Mouse (Mus musculus) gonadal fat pad, adult 2 months (tissue): ENCODE results near the gene Cdkal1. TPM values are rescaled to one million over a fixed set of nuclear protein-coding genes. Genes with fewer than 3 reads are reported as not detected.

Experiments used
- DNase-seq: peaks from one replicate; pipeline ENCODE4 v3.0.0-alpha.2; 2012; ENCODE audit warnings: low read depth
- polyA plus RNA-seq: library from polyadenylated mRNA; depleted of rRNA; stranded (reverse); fragments of >200 nt; gene quantifications from 2 replicates; pipeline ENCODE4 v1.2.3, GENCODE M21; 2012

Gene Cdkal1
- polyA plus RNA-seq, 1 experiment, result 2.8 TPM

GRCm38 (mm10) chr13:29628607-29629006 lies 226.9 kb downstream of the Cdkal1 start:
- DNase-seq, result no peak

DNA sequence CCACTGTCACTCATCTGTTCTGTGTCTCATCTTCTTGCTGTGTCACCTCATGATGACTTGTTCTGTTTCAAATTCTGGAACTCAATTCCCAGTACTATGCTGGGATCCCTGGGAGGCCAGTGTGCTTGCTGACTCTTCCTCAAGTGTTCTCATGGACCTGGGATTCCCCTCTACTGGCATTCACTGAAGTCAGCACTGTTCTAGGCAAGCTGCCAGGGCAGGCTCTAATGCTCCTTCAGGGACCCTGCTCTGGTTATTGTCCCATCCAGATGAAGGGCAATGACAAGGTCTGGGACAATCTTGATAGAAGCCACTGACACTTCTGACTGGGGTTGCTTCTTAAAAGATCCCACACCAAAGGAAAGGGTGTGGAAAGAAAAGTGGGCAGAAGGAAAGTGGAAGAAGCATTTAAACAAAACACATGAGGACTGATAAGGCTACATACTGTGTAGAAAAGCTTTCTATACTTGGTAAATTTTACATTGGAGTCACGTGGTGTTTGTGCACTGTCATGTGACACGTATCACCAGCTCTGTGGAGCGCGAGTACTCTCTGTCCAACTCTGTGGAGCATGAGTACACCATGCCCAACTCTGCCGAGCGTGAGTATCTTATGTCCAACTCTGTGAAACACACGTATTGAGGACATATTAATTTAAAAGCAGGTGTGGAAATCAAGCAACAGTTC lies 227.9 kb downstream of the Cdkal1 start:
- no peak for DNase-seq

DNA sequence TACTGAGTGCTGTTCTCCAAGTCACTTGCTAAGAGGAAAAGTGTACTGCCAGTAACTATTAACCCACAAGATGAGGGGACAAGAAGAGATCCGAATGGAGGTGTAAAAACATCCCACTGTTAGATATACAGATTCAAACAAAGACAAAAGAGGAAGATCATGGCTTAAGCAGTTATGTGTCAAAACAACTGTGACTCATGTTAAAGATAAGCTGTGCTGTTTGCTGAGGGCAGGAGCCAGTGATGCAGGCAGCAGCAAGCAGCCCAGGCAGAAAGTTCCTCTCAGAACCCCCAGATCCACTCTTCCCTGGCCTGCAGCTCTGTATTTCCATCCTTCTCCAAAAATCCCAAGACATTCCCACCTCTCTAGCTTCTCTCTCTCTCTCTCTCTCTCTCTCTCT lies 230.5 kb downstream of the Cdkal1 start:
- DNase-seq, result no peak

GRCm38 (mm10) chr13:29623636-29624239 lies 231.7 kb downstream of the Cdkal1 start:
- no peak for DNase-seq

GRCm38 (mm10) chr13:29621881-29622280 lies 233.6 kb downstream of the Cdkal1 start:
- DNase-seq, result no peak

DNA sequence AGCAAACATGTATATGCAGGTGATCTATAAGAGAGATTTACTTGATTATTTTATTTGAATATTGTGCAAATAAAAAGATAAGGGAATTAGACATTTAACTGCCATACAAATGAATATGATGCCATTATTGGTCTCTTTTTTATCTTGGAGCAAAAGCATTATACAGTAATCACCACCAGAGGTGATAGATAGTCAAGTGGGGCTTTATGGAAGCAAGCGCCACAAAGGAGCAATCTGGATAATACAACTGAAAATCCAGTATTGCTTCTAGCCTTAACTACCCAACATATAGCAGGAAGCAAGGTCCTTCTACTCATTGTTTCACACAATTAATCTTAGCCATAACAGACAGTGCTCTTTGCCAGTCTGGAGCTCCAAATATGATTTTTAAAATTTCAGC lies 234.1 kb downstream of the Cdkal1 start:
- DNase-seq, result no peak

GRCm38 (mm10) chr13:29620826-29621225 lies 234.6 kb downstream of the Cdkal1 start:
- DNase-seq, result peak; percentile 90

DNA sequence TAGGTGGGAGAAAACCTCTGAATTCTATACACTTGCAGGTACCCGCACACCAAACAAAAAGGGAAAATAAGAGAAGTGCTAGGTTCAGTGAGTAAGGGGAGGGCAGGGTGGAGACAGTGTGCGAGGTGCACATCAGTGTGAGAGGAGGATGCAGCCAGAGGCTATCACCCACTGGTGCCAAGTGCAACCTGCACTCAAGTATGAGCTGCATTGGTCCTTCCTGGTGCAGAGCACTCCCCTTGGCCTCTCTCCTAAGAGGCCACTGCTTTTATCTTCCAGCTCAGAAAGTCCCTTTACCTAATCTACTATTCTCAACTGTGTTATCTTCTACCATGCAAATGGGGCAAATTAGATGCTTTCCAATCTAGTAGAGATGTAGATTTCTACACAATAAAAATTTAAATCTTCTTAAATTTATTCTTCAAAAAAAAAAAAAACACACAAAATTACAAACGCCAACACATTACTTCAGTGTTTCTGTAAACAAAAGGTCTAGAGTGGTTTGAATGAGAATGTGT lies 238.8 kb downstream of the Cdkal1 start:
- no peak for DNase-seq

GRCm38 (mm10) chr13:29615987-29616386 lies 239.5 kb downstream of the Cdkal1 start:
- no peak for DNase-seq

DNA sequence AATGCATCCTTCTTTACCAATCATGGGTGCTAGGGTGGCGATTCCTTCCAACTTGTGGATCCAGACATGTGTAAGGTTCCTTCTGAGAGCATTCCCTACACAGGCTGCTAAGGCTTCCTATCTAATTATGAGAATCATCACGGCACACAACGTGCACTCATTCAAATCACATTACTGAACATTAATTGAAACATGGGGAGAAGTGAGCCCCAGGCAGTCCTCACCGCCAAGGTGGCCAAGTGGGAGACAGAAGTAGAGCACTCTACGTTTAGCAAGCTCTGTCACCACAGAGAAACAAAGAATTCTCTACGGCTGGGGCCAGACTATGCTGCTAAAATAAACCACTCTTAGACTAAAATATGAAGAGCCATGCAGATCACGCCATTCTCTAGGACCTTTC lies 240.4 kb downstream of the Cdkal1 start:
- DNase-seq, result no peak

GRCm38 (mm10) chr13:29610051-29610931 lies 245.2 kb downstream of the Cdkal1 start:
- no peak for DNase-seq

- no peak for DNase-seq
Observed at GRCm38 (mm10) chr13:29609441-29609840, 246.0 kb downstream of the Cdkal1 start.

- DNase-seq, result no peak
Observed at GRCm38 (mm10) chr13:29604241-29604640, 251.2 kb downstream of the Cdkal1 start.

DNA sequence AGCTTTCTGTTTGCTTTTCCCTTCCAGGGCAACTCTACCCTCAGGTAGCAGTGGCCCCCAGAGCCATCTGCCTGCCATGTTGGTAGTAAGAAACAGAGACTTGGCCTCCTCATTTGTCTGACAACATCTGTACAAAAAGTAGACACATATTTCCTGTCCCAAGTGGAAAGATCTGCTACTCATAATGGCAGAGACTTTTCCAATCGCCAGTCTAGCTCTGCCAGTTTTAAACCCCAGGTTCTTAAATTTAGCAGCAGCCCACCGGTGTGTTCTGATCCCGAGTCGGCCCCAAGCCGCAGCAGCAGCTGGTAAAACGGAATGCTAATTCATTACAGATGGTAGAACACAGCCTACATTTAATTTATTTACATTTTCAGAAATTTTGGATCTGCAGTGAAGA lies 251.9 kb downstream of the Cdkal1 start:
- DNase-seq, result no peak

DNA sequence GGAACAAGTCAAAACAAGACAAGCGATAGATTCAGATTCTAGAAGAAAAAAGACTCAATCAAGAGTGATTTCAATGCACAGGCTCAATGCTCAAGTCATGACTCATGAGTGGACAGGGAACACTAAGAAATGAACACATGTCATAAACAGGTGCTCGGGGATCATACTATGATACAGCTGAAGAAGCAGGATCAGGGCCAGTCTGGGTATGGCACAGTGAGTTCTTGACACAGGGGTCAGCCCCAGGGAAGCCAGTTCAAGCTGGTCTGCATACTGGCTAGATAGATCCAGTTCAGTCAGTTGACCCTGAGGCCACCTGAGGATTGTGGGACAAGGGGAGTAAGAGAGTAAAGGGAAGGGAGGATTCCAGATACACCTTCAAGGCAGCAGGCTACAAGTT lies 254.4 kb downstream of the Cdkal1 start:
- no peak for DNase-seq

DNA sequence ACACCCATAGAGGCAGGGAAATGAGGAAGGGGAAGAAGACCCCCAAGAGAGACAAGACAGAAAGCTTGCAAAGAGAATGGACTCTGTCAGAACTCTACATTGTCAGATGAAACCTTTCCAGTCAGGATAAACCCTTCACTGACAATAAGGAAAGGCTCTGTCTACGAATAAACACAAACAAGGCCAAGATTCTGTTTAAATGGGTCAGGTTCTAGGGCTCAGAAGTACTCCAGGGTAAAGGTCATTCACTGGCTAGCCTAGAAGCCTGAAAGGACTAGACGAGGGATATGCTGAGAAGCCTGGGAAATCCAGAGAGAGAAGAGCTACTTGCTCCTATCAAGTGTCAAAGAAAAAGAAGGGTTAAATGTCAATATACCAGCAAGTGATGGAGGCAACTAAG lies 255.8 kb downstream of the Cdkal1 start:
- no peak for DNase-seq

- no peak for DNase-seq
Observed at GRCm38 (mm10) chr13:29596735-29597134, 258.7 kb downstream of the Cdkal1 start.

- no peak for DNase-seq
Observed at GRCm38 (mm10) chr13:29593096-29593495, 262.4 kb downstream of the Cdkal1 start.

DNA sequence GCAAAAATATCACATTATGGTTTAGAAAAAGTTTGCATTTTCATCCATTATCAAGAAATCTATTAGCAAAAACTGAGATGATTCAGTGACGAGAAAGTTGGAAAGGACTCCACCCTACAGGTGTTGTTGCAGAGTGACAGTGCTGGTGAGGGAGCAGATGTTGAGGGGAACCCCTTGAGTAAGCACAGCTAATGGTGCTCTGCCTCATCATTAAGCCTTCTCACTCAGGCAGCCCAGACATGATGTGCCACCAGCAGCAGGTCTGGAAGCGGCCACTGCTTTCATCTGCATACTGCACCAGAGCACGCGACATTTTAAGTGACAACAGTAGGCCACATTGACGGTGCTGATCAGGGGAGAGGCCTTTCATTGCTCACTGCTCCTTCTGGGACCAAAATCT lies 264.8 kb downstream of the Cdkal1 start:
- DNase-seq, result no peak

DNA sequence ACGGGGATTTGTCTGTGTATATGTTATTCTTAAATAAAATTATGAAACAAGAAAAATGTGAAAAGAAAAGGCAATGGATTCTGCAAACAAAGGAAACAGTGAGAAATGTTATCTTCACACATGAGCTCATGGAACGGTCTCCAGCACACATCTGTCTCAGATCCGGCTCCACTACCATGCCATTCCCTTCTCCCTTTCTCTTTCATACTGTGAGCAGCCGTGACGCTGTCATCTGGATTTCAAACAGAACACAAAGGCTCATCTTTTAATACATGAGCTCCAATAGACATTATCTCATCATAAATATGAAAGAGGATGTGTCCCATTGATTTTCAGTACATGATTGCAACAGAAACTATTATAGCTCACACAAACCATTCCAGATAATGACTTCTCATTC lies 265.3 kb downstream of the Cdkal1 start:
- DNase-seq, result no peak

DNA sequence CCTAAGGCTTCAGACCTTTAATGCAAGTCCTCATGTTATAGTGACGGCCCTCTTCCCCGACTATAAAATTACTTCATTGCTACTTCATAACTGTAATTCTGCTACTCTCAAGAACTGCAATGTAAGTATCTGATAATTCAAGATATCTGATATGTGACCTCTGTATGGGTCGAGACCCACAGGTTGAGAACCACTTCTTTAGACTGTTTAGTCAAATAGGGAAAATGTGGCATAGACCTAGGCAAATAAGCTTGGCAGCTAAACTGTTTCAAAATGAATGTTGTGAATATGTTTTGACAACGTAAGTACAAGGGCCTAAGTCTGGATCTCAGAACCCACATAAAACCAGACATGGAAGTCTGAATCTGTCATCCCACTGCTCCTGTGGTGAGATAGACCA lies 266.8 kb downstream of the Cdkal1 start:
- no peak for DNase-seq
